Mouse (Mus musculus): ENCODE measurements at regions not wholly inside any gene's neighbourhood (a gene's known extent, or its start where the extent isn't known, plus 50 kb on each side); places are given as distances from the start of the nearest gene placed in this dataset.

DNA sequence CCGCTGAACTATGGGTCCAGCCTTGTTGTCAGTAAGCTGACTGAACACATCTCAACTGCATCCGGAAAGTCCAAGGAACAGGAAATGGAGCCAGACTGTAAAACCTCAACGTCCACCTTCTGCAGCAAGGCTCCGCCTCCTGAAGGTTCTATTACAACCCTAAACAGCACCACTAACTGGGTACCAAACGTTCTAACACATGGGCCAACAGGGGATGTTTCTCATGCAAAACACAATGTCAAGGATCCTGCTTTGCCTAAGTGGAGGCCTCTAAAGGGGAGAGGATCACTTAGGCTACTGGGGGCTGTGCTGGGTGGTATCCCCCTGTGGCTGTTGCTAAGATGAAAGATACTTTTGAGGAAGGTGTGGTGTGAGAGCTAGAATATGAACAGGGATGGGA, 51.0 kb upstream of the Stt3b start:
- no peak for DNase-seq (ENCODE audit: low spot score)

DNA sequence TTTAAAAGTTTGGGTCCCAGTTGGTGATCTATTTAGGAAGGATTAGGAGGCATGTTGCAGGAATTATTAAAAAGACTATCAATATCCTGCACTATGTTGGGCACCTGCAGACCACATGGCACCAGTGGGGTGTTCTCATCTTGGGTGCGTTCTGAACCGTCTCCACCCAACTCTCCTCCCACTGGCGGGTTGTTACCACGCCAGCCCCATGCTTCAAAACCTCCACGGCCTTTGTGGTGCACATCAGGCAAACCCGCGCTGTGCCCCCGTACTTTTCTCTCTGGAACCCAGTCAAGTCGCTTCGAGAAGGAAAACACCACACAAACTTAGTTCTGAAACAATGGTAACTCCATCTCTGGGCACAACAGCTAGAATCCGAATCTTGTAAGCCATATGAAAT, 51.7 kb upstream of the Stt3b start:
- DNase-seq (ENCODE audit: low spot score), result no peak

DNA sequence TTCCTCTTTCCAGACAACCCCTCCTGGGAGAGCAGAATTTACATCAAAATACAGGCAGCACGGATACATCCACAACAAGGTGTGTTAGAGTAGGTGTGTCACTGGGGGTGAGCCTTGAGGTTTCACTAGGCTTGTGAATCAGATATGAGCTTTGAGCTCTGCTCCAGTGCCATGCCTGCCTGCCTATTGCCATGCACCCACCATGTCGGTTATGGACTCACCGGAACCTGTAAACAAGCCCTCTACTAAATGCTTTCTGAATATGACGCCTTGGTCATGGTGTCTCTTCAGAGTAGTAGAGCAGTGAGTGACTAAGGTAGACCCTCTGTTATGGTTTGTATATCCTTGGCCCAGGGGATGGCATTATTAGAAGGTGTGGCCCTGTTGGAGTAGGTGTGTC, 52.3 kb upstream of the Stt3b start:
- DNase-seq (ENCODE audit: low spot score), result no peak

DNA sequence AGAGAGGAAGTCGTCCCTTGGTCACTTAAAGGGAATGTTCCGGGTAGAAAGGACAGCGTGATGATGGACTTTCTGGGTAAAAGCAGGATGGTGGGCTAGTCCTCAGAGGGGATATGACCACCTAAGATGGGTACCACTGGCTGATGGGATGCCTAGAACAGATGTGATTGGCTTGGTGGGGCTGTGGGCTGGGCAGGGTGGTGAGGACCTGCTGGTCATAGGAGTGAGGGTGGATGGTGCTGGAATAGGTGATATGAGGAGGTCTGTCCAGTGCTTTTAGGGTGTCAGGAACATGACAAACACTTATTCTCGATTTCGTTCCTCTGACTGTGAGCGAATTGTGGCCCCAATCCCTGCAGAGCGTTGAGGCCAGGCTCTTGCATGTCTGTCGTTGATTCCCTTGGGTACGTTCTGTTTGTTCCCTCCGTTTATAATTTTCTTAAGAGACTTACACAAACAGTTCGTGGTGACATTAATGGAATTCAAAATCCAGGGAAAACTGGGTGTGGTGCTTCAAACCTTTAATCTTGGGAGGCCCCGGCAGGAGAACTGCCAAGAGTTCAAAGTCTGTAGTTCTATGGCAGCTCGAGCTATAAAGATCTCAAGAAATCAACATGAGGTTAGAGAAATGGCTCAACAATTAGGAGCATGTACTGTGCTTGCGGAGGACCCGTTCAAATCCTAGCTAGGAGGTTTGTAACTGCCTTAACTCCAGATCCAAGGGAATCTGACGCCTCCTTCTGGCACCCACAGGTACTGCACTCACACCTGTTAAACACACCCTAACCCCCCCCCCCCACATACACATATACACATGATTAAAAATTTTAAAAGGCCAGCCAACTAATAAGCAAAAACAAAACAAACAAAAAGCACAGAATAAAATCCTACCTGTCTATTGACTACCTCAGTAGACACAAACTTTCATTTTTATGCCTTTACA, 55.0 kb upstream of the Stt3b start:
- no peak for DNase-seq (ENCODE audit: low spot score)

DNA sequence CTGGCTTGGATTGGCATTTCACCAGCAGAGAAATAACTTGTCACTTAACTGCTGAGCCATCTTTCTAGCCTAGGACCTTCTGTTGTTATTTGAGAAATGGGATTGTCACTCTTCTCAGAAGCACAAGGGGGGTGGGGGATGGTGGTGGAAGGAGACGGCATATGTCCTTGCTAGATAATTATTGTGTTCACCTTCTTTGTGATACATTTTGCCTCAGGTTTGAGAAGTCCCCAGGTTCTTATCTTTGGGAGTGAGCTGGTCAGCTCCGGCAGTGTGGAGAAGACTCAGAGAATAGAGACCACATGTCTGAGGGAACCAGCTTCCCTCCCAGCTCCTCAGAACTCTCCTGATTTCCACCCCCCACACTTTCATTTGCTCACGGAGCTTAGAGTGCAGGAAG, 57.6 kb upstream of the Stt3b start:
- DNase-seq (ENCODE audit: low spot score), result no peak

DNA sequence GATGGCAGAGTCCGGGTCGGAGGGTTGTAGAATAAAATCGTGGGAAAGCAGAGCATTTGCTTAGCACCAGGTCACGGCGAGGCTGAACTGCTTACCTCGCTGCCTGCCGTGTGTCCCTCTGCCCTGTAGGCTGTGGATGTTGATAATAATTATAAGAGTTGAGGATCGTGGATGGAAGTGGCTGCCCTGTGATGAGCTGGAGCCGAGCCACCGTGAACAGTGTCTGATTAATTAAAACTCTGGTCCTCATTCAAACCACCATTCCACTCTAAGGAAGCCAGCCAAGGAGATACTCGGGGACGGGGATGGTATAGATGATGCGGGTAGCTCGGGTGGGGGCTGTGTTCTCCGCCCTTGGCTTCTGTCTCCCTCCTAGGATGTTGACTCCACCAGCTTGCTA, 70.1 kb upstream of the Stt3b start:
- DNase-seq (ENCODE audit: low spot score), result no peak

DNA sequence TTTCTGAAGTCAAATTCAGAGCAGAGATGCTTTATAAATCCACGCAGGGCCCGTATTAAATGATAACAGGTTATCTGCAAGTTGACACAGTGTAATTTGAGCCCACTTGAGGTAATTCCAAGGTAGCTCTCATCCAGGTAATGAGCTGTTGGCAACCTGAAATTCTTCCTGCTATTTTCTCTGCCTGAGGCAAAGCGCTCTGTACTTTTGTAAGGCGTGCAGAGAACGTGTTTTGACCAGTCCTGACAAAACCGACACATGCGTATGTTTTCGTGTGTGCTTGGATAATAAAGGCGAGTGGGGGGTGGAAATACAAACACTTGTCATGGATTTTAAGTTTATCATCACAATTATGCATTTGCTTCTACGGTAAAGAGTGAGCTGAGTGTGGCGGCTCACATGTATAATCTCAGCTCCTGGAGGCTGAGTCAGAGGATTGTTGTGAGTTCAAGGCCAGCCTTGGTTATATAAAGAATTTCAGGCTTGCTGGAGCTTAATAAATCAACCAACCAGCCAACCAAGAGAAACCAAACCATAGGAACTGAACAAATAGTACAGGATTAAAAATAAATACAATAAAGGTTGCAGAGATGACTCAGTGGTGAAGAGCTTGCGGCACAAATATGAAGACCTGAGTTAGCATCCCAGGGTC, 72.7 kb upstream of the Stt3b start:
- DNase-seq (ENCODE audit: low spot score), result no peak

DNA sequence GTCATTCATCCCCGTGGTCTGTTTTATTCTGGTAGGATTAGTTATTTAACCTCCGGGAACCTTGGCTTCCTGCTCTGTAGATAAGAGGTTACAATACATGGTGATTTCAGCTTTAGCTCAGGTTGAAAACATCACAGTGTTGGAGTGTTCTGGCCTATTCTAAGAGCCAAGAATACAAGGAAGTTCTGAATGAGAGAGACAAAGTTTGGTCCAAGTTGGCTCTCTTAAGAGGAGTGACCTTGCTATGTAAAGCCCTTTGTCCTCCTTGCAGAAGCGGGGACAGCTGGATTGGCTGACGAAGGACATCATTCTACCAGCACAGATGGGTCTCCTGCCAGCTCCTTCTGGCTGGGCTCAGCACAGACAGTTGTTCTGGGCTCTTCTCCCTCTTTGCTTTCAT, 73.7 kb upstream of the Stt3b start:
- DNase-seq (ENCODE audit: low spot score), result peak; percentile 48

DNA sequence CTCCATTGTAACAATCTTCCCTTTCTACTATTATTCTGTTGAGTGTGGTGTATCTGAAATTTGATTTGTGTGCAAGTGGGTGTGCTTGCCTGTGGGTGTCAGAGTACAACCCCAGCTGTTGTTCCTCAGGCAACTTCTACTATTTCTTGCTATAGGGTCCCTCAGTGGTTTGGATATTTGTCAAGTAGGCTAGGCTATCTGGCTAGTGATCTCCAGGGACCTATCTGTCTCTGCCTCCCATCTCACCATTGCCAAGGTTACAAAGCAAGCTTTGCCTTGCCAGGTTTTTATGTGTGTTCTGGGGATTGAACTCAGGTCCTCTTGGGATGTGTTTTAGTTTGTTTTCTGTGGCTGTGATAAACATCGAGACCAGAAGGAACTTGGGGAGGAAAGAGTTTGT, 74.1 kb upstream of the Stt3b start:
- peak; percentile 13 for DNase-seq (ENCODE audit: low spot score)

DNA sequence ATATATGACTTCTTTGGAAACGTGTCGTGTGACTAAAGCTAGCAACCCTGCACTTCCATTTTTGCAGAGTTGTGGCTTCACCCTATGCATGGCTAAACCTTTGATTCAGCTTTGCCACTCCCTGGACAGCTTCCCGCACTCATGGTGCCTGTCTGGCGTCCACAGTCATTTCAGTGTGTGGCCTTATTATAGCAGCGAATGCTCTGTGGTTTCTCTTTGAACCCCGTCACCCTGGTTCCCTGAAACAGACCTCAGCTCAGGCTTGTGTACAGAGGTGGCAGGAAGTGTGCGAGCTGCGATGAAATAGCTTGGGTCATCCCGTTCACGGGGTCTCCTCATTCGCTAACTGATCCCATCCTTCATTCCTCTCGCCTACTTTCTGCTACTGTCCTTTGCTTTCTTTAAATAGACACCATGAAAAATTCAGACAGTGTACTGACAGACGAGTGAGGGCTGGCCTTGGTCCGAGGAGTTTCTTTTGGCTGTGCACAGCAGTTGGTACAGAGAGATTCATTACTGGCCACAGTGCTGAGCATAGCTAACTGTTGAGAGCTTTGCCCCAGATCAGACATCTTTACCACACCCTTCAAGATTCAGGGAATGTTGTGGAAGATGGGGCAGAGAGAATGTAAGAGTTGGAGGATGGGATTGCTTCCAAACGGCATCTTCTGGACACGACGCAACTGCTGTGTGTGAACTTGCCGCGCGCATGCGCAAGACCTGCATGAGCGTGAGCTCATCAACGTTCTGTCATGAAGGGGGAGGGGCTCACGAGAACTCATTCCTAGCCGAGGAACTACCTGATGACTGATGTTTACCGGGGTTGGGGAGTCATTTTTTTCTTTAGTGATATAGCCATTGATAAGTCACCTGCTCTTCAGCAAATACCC, 77.5 kb upstream of the Stt3b start:
- no peak for DNase-seq (ENCODE audit: low spot score)

DNA sequence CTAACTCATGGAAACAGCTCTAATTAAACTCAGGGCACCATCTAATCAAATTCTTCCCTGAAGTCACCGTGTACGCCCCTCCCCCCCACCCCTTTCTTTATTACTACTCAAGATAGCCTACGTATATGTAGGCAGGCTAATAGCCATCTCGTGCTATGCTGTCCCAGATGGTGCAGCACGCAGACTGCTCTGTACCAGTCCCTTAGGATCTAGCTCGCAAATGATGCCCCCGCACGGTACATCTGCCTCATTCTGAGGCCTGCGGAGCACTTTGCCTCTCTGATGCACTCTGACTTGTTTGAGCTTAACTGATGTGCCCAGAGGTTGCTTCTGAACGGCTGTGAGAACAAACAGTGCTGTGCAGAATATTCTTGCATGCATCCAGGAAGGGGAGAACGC, 78.1 kb upstream of the Stt3b start:
- DNase-seq (ENCODE audit: low spot score), result no peak

DNA sequence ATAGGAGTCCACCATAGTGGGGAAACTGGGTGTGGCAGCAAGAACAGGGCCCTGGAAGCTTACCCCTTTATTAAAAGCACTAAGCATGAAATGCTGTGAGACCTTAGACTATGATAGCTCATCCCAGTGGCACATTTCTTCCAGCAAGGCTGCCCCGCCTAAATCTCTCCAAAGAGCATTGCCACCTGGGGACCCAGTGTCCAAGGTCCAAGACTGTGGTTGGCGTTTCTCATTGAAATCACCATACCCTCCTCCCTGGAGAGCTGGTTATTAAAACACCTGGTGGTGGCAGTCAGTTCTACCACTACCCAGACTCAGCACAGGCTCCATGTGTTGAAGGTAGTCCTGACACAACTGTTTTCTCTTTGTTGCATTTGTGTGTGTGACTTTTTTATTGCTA, 78.9 kb upstream of the Stt3b start:
- DNase-seq (ENCODE audit: low spot score), result no peak

DNA sequence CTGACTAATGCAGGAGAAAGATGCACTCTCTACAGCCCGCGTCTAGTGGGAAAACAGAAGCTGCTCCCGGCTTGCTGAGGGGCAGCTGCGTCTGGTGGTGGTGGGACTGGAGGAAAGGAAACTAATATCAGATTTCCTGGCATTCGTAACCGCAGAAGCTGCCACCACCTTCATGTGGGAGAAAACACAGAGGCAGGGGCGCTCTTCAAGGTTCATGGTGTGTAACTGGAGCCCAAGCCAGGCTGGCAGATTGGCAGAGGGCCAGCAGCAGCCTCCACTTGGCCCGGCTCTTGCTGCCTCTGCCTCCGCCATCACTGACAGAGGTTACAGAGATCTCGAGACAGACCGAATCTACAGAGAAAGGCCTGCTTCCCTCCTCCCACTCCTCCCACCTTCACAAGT, 80.7 kb upstream of the Stt3b start:
- DNase-seq (ENCODE audit: low spot score), result no peak

DNA sequence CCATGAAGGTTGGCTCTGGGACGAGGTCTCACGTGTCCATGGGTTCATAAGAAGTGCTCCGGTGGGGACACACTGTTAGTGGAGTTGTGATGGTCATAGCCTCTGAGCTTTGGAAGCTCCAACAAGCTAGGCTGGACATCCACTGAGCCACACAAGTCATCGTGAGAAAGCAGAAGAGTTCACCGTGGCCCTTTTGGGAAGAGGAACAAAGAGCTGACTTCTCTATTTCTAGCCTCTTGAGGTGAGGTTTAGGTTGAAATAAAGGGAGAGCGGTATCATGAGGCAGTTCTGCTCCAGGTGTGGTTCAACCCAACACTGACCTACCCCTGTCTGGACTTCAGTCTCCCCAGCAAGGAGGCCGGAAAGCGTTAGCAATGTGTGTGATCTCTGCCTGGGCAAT, 85.3 kb upstream of the Stt3b start:
- DNase-seq (ENCODE audit: low spot score), result no peak

DNA sequence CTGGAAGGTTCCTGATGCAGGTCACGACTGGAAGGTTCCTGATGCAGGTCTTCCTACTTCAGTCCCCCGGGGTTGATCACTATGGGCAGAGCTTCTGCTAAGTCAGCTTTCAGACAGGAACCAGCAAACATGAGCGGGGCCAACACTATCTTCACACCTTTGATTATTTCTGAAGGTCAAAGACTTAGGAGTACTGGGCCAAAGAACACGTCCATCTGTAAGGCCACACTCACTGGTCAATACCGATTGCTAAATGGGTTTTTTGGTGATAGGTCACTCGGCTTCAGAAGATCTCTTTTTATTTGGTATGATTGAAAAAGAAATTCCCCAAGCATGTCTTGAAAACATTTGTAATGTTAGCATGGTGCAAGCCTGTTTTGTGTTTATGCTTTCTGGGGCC, 90.2 kb upstream of the Stt3b start:
- no peak for DNase-seq (ENCODE audit: low spot score)

DNA sequence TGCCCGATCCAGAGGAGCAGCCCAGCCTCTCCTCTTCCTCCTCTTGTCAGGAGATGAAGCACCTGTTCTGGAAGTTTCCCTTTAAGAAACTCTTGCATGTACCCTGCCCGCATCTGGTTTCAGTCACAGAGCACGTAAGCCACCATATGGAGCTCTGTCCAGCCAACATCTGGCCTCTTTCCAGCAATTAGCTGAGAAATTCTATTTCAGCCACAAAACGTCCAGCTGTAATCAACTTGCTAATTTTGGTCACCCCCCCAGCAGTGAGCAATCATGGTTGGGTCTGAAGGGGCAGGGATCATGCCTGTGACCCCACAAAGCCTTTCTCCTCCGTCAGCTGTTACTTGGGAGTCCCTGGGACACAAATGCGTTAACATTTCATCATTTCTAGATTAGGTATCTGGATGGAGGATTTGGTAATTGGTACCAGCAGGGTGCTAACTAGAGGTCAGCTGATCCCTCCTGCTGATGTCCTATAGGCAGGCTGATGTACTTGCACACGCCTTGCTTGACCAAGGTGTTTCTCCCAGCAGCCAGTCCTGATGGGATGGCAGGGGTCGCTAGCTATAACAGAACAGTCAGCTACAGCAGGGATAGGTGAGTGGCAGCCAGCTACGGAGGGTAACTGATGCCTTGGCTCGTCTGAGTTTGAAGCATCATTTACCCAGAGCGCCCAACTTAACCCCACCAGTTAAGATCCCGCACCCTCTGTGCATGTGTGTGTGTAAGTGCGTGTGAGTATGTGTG, 91.4 kb upstream of the Stt3b start:
- no peak for DNase-seq (ENCODE audit: low spot score)

DNA sequence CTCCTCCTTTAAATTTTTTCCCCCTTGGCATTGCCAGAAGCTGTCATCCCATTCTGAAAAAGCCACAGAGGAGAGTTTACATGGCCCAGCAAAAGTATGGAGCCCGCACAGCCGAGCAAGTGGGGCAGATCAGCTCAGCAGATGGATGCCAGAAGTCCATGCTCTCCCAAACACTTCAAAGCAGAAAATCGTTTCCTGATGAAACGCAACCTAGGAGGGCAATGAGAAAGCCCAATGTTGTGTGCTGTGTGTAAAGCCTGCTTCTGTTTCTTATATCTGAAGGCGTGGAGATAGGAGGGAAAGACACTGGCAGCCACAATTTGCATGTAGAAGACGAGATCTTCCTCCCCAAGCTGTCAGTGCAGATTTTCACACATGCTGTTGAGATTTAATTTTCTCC, 92.4 kb upstream of the Stt3b start:
- DNase-seq (ENCODE audit: low spot score), result no peak

DNA sequence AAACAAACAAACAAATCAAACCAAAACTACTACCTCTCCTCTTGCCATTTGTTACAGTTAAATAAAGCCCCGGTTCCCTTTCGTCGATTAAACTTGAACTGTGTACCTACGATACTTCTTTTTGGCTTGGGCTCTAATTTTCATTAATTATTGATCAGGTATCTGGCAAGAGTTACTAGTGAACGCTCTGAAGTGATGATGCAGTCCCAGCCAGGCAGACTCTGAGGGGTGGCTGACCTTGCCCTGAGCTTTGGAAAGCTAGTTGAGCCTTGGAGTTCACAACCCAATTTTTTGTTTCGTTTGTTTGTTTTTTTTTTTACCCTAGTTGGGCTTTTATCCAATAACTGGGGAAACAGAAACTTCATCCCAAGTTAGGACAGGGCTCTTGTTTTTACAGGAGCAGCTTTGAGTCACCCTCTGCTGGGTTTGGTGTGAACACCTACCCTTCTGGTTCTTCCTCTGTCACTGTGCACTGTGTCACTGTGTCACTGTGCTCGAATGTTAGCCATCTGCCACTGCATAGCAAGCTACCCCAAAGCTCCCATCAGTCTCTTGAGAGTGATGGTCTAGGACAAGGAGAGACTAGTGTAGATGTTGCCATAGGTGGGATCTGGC, 93.2 kb upstream of the Stt3b start:
- no peak for DNase-seq (ENCODE audit: low spot score)

DNA sequence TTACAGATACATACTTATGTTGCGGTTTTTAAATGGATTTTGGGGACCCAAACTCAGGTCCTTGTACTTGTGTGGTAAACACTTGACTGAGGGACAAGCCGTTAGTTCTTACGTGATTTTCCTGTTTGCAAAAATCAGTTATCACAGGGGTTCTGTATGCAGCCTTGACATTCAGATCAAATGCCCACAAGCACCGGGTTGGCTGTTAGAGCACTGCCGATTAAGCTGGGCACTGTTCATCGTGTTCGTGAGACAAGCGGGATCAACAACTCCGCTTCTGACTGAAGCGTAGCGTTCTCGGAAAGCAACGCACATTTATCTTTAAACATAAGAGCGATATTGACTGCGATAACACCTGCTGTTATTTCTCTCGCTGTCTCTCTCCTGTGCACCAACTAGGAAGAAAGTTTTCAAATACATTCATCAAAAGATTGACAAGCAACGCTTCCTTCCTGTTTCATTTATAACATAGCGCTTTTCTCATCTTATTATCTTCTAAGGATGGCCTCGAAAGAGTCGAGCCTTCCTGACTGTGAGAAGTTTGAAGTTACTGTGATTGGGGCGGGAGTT, 97.8 kb upstream of the Stt3b start:
- DNase-seq (ENCODE audit: low spot score), result no peak

DNA sequence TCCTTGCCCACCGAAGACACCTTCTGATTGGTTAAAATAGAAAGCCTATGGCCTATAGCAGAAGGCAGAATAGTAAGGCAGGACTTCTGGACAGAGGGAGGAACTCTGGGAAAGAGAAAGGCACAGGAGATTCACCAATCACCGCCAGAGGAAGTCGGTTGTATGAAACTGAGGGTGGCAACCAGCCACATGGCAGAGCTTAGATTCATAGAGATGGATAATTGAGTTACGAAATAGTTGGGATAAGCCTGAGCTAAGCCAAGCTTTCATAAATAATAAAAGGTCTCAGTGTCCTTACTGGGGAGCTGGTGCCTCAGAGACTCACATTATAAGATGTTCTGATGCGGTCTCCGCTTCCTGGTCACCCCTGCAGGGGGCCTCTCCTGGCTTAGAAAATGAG, 98.7 kb upstream of the Stt3b start:
- no peak for DNase-seq (ENCODE audit: low spot score)

DNA sequence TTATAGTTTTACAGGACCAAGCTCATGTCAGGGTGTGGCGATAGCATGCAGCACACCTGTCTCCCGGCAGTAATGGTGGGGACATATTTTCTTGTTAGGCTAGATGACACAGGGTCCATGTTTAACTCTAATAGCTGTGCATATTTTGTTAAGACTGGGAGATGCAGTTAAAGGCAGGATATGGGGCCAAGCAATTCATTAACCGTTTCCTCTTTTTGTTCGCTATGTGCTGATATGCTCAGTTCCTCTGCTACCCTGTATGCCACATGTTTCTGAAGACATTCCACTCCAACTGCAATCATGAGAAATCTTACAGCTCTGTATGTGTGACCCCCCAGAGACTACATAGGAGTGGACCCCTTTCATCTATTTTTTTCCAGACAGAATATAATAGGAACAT, 104.0 kb upstream of the Stt3b start:
- no peak for DNase-seq (ENCODE audit: low spot score)
